Mouse (Mus musculus) effector memory CD4-positive, alpha-beta T cell, adult 5 months (primary cell): ENCODE results near the gene Rtp2. TPM values are rescaled to one million over a fixed set of nuclear protein-coding genes. Genes with fewer than 3 reads are reported as not detected.

ENCODE experiments used
- polyA plus RNA-seq: library from polyadenylated mRNA; unstranded; fragments of 100-300 nt; shearing (Covaris generic); gene quantifications from one replicate; pipeline ENCODE4 v1.2.1, GENCODE M21; 2017

Rtp2 gene
- polyA plus RNA-seq: not detected

DNA sequence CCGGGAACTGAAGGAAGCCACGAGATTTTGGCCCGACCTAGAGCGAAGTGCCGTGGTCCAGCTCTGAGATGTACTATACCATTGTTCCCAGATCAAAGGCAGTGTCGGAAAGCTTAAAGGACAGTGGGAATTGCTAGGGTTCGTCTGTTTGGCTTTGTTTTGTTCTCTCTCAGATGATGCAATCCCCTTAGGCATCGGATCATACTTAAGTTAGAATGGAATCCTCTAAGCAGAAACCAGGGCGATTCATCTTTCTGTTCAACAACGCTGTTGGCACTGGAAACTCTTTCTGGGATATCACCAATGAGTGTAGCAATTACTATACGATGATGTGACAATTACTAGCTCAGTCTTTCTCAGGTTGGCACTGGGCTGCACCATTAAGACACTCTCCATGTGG is at the start of gene Rtp2:
TSS of gene Rtp2 (minus strand) at position 101 of the 400 bp plus-strand sequence.

DNA sequence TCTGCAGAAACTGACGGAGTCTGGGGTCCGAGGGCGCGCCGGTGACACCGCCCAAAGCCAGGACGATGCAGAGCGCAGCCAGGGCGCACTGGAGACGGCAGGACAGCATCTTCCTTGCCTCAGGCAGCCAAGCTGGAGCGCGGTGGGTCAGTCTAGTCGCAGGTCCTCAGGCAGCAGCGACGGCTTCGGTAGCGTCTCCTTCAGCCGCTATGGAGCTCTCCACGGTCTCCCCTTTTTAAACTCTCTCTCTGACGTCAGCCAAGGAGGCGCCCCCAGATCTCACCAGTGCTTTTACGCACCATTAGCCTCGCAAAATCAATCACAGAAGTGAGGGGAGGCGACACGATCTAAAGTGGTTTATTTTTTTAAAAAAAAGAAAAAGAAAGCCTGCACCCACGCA is 41.6 kb downstream of the Rtp2 start, which contains the start of gene Sst:
TSS of gene Sst (minus strand) at position 323 of the 400 bp plus-strand sequence.

Other genes with a start within 250 kb of the Rtp2 start
- not detected for gene Sst, start 41.4 kb downstream of the Rtp2 start, polyA plus RNA-seq
- not detected for gene Gm37419, start 56.1 kb upstream of the Rtp2 start, polyA plus RNA-seq
- gene Bcl6, start 56.5 kb upstream of the Rtp2 start, polyA plus RNA-seq: 113 TPM